Mouse (Mus musculus) liver, embryonic 14.5 days (tissue): ENCODE results near the gene Rapgef4. TPM values are rescaled to one million over a fixed set of nuclear protein-coding genes. Genes with fewer than 3 reads are reported as not detected.
A peak's percentile ranks its signal among the peaks of the same experiment; 100 is the strongest.

ENCODE experiments used
- ATAC-seq: fragments of 200-750 bp; cut with Nextera tagmentation; 2 replicates; pipeline ENCODE4 v1.8.0; 2017; ENCODE audit warnings: moderate number of reproducible peaks, mild to moderate bottlenecking, moderate library complexity; ENCODE audit not compliant: insufficient read depth
- DNase-seq, 3 experiments: peaks; one replicate each; pipeline ENCODE4 v3.0.0-alpha.2; 2012 to 2013; ENCODE audit warnings: low read depth in 3 of 3, low spot score in 3 of 3
- H3K27ac ChIP-seq: fragments of 300-500 bp; sonication (generic); 2 replicates; pipeline ENCODE4 v1.5.1; 2014; ENCODE audit warnings: moderate library complexity, mild to moderate bottlenecking, control low read depth, inconsistent platforms
- H3K27me3 ChIP-seq: fragments of 300-500 bp; sonication (generic); 2 replicates; pipeline ENCODE4 v1.6.1; 2014; ENCODE audit warnings: mild to moderate bottlenecking, low read length, moderate library complexity; ENCODE audit not compliant: control insufficient read depth, insufficient read depth
- H3K36me3 ChIP-seq: fragments of 300-500 bp; sonication (generic); replicated peaks from 2 replicates; pipeline ENCODE4 v1.6.1; 2014; ENCODE audit warnings: low read depth; ENCODE audit not compliant: control insufficient read depth, insufficient read depth
- H3K4me1 ChIP-seq, 2 experiments: fragments of 200-500 bp in 1 of 2; fragments of 300-500 bp in 1 of 2; sonication (generic) in 1 of 2; replicated peaks; 2 replicates each; pipeline ENCODE4 v1.6.1; 2012 to 2014; ENCODE audit warnings: antibody characterized with exemption in 1 of 2, inconsistent platforms in 1 of 2, low read length in 1 of 2; ENCODE audit not compliant: control insufficient read depth in 2 of 2, insufficient read depth in 2 of 2
- H3K4me2 ChIP-seq: fragments of 300-500 bp; sonication (generic); 2 replicates; pipeline ENCODE4 v1.6.1; 2014; ENCODE audit warnings: low read depth, mild to moderate bottlenecking, control low read depth, moderate library complexity
- H3K4me3 ChIP-seq, 2 experiments: fragments of 200-500 bp in 1 of 2; fragments of 300-500 bp in 1 of 2; sonication (generic) in 1 of 2; 2 replicates each; pipeline ENCODE4 v1.5.1; 2012 to 2014; ENCODE audit warnings: low read depth in 2 of 2, low read length in 2 of 2, mild to moderate bottlenecking in 2 of 2, control low read depth in 1 of 2, inconsistent platforms in 1 of 2, moderate library complexity in 1 of 2; ENCODE audit not compliant: insufficient read depth in 1 of 2
- H3K9ac ChIP-seq: fragments of 300-500 bp; sonication (generic); replicated peaks from 2 replicates; pipeline ENCODE4 v1.6.1; 2014; ENCODE audit warnings: mild to moderate bottlenecking, control low read depth, moderate library complexity
- H3K9me3 ChIP-seq: fragments of 300-500 bp; sonication (generic); 2 replicates; pipeline ENCODE4 v1.6.1; 2016; ENCODE audit warnings: low read length, mixed read lengths; ENCODE audit not compliant: control insufficient read depth
- CTCF ChIP-seq: IDR thresholded peaks from 2 replicates; pipeline ENCODE4 v1.5.1; 2016; ENCODE audit warnings: antibody characterized with exemption, low read depth, control low read depth
- EP300 ChIP-seq: IDR thresholded peaks from 2 replicates; pipeline ENCODE4 v1.6.1; 2016; ENCODE audit warnings: antibody characterized with exemption, low read depth
- WGBS: fragments of 180-500 bp; shearing (Covaris S2); extraction: QIAGEN DNeasy Blood & Tissue Kit; methylation state at CpG from one replicate; pipeline ENCODE4 v1.1.7; 2014; ENCODE audit not compliant: insufficient replicate concordance; 5-methylcytosine and 5-hydroxymethylcytosine counted together
- polyA plus RNA-seq, 2 experiments: library from polyadenylated mRNA; depleted of rRNA in 1 of 2; stranded (reverse) in 1 of 2; unstranded in 1 of 2; fragments of >200 nt; fragmentation: Nextera tagmentation in 1 of 2; extraction: Ambion mirVana in 1 of 2; gene quantifications; 2 replicates each; pipeline versions ENCODE4 v1.2.1 to v1.2.3; 2012 to 2014

The Rapgef4 gene
- polyA plus RNA-seq, 2 experiments = 2.2 to 4.2 TPM

DNA sequence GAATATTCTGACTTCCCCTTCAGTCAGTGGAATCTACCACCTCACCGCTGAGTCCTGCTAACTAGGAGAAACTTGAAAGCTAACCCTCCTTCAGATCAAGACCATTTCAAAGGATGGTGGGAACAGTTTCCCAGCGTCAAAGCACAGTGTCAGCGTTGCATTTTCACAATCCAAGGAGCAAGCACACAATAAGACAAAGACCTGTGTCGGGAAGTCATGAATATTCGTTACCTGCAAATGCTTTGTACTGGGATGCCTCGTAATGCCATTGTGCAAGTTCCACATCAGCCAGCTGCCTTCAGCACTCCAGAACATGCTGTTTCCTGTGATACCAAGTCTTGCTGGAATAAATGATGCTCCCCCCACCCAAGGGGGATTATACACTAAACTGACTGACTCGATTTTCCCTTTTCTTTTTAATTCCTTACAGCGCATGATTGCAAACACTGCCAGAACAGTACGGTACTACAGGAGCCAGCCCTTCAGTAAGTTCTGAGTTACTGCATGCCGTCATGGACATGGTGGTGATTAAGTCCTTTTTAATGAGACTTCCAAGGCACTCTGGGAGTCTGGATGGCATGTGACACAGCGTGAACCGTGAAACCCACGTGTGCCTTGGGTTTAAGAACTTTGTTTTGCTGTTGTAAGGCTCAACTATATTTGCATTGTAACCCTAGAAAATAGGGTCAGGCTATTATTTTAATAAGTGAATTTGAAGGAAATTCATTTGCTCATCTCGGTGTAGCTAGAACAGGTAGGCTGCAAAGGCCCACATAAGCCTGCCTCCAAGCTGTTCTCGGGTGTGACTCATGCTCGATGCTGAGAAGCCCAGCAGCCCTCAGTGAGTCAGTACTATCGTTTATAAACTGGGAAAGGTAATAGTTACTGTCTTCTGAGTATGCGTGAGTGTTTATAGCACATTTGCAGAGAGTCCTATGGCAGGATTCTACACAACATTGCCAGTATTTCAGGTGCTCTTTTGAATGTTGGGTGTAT lies 271.8 kb downstream of the Rapgef4 start:
- 66% methylated on average over 18 of the region's 18 CpGs for WGBS

DNA sequence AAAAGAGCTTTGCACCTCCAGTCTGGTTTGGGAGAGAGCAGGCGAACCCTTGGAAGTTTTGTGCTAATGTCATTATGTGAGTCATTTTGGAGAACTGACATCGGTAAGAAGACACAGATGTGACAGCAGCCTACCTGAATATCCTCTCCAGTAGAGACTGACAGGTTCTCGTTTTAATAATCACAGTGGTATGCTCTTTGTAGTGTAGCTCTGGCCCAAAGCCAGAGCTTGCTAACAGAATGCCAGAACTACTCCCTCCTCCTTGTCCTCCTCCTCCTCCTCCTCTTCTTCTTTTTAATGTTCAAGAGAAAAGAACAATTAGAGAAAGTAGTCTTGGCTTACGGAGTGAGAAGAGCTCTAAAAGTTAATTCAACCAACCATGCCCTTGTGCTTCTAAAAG lies 272.8 kb downstream of the Rapgef4 start:
- Histone ChIP-seq H3K27me3 (no peaks in the 10 kb centered on the region), H3K9me3 (no peaks in the 10 kb centered on the region), H3K4me1 (no peaks in the 10 kb centered on the region), H3K36me3 (no peaks in the 10 kb centered on the region), H3K27ac (no peak overlapping the region), H3K4me3 (no peak overlapping the region), H3K9ac (no peak overlapping the region), H3K4me2 (no peak overlapping the region)
- DNase-seq (no peak), ATAC-seq (no peak)
- TF ChIP-seq EP300 (no peak), CTCF (no peak)
- WGBS = 66% methylated on average over 4 of the region's 4 CpGs

More for the DNA sequence above, 271.8 kb downstream of the Rapgef4 start:
- Histone ChIP-seq H3K4me2 (no peak overlapping the region), H3K4me1 (no peaks in the 10 kb centered on the region), H3K36me3 (no peaks in the 10 kb centered on the region), H3K27ac (no peak overlapping the region), H3K9ac (no peak overlapping the region), H3K27me3 (no peaks in the 10 kb centered on the region), H3K4me3 (no peak overlapping the region), H3K9me3 (no peaks in the 10 kb centered on the region)
- no peak for ATAC-seq
- TF ChIP-seq EP300 (no peak), CTCF (no peak)
- DNase-seq = no peak

DNA sequence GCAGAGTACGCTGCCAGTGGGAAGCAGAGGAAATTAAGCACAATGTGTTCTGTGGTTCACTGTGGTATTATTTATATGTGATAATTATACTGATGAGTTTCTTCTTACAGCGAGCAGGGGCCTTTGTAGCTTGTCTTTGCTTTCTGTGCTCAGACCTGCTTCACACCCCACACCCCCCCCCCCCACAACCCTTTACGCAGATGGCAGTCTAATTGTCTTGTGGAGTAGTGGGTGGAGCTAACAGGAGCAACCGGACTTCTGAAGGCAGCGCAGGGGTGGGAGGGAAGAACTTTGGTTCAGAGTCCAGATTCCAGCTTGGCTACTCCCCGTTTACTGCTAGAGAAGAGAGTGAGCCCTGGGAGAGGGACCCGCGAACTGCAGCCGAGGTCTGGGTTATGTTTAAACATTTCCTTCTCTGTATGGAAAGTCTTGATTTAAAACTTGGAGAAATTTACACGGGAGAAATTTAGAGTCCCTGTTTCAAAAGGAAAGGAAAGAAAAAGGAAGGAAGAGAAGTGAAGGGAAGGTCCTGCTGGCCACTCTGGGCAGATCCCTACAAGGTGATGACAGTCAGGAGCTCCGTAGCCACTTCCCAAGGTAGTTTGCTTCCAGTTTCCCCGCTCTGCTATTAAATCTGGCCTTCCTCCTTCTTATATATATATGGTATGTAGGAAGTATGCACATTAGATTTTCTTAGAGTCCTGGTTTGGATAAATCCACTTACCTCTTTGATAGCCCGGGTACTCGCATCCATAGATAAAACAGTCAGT lies 274.0 kb downstream of the Rapgef4 start:
- ATAC-seq = no peak

DNA sequence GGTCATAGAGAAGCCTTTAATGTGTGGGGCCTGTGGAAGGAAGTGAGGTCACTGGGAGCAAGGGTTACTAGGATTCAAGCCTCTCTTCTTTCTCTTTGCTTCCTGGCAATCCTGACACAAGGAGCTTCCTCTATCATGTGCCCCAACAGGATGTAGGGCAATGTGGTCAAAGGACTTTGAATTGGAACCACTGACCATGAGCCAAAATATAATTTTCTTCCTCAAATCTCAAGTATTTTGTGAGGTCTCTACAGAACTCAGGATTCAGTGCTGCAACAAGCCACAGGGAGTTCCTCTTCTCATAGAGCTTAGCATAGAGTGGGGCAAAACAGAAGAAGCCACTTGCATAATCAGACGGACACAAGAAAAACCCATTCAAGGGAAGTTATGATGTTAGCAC lies 279.7 kb downstream of the Rapgef4 start:
- no peaks in the 10 kb centered on the region for H3K27me3 ChIP-seq
- H3K27ac ChIP-seq = no peak overlapping the region
- no peak for ATAC-seq
- TF ChIP-seq CTCF (no peak), EP300 (no peak)
- no peak overlapping the region for H3K4me2 ChIP-seq
- peak in 1 of 3 experiments; percentile 9 for DNase-seq
- no peak overlapping the region for H3K9ac ChIP-seq
- no peaks in the 10 kb centered on the region for H3K36me3 ChIP-seq
- WGBS = 26% methylated on average over 1 of the region's 1 CpGs
- no peak overlapping the region for H3K4me3 ChIP-seq
- no peaks in the 10 kb centered on the region for H3K9me3 ChIP-seq
- H3K4me1 ChIP-seq = peaks cover 0 to 2% of the 10 kb centered on the region in 2 experiments; a peak in 1 of 4 replicates

More for the DNA sequence above, 274.0 kb downstream of the Rapgef4 start:
- Histone ChIP-seq H3K27me3 (no peaks in the 10 kb centered on the region), H3K4me2 (no peak overlapping the region; the same call in 1 of the 2 replicates), H3K9me3 (no peaks in the 10 kb centered on the region), H3K9ac (no peak overlapping the region), H3K27ac (no peak overlapping the region), H3K4me3 (no peak overlapping the region), H3K36me3 (no peaks in the 10 kb centered on the region), H3K4me1 (no peaks in the 10 kb centered on the region)
- 44% methylated on average over 14 of the region's 14 CpGs for WGBS
- TF ChIP-seq CTCF = no peak
- no peak for TF ChIP-seq EP300
- DNase-seq = peak in 2 of 3 experiments; percentile 6 to 11
